Mouse (Mus musculus): ENCODE results near the gene Usp49. TPM values are rescaled to one million over a fixed set of nuclear protein-coding genes. Genes with fewer than 3 reads are reported as not detected.
"Not testable (repeated sequence)": the region's sequence is repeated elsewhere in the genome, so short reads cannot be mapped to it uniquely, and the experiment has no call there.

The Usp49 gene
- total RNA-seq, 2 experiments from 2014 or later, result 23.3 to 26.2 TPM

DNA sequence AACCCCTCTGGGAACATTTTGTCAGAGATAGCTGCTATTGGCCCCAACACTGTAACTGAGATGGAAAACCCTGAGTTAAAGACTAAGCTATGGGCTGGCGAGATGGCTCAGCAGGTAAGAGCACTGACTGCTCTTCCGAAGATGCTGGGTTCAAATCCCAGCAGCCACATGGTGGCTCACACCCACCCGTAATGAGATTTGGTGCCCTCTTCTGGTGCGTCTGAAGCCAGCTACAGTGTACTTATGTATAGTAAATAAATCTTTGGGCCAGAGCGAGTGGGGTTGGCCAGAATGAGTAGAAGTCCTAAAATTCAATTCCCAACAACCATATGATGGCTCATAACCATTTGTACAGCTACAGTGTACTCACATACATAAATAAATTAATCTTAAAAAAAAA, 24.3 kb upstream of the Usp49 start:
- intact Hi-C loops (cut with DNase I), result loop anchor here (10.0 kb wide), 1 partner anchor 221 kb away; the partner anchor contains the start of gene Guca1b
- no peak for DNase-seq

GRCm38 (mm10) chr17:47609182-47609581, 21.3 kb upstream of the Usp49 start:
- intact Hi-C loops (cut with DNase I), result loop anchor here (10.0 kb wide), 1 partner anchor 224 kb away; the partner anchor contains the start of gene Guca1b
- DNase-seq, result no peak

GRCm38 (mm10) chr17:47610849-47611660, 19.4 kb upstream of the Usp49 start, which contains the start of the genes Bysl, Med20 and Gm20517:
Bysl (minus strand) TSS chr17:47611492.
Med20 (plus strand) TSS chr17:47611582.
Gm20517 (plus strand) TSS chr17:47611589.
- DNase-seq, result peak; percentile 97

DNA sequence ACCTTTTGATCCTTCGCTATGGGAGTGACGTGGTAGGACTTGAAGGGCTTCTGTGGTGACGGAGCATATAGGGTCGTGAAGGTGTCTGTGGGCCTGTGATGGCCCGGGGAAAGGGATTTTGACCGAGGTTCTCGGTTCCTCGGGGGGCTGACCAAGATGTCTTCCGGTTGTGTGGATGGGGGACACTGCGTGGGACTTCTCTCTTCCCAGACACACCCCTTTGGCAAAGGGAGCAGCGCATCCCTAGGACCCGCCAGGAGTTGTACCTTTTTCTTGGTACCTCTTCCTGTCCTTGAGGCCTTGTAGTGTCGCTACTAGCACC, 18.9 kb upstream of the Usp49 start:
- DNase-seq, result no peak
- intact Hi-C loops (cut with DNase I), result loop anchor here (5.0 kb wide), 1 partner anchor 66 kb away; no protein-coding TSS in a partner anchor

More at GRCm38 (mm10) chr17:47610849-47611660, 19.4 kb upstream of the Usp49 start, which contains the start of the genes Bysl, Med20 and Gm20517:
- intact Hi-C loops (cut with DNase I), result loop anchor here (5.0 kb wide), 1 partner anchor 66 kb away; no protein-coding TSS in a partner anchor

DNA sequence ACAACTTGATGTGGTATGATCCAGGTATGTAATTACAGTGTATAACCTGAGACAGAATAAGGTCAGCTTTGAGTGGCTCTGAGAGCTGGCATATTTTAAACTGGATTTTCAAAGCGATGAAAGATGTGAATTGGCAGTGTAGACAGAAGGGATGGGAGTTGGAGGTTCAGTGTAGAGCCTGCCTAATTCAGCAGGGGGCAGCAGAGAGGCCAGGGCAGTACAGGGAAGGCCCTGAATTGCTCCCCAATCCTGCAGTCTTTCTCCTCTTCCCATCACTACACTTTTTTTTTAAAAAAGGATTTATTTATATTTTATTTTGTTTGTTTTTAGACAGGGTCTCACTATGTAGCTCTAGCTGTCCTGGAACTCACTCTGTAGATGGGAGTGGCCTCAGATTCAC, 16.5 kb upstream of the Usp49 start:
- intact Hi-C loops (cut with DNase I), result loop anchor here (5.0 kb wide), 1 partner anchor 63 kb away; no protein-coding TSS in a partner anchor
- DNase-seq, result no peak

DNA sequence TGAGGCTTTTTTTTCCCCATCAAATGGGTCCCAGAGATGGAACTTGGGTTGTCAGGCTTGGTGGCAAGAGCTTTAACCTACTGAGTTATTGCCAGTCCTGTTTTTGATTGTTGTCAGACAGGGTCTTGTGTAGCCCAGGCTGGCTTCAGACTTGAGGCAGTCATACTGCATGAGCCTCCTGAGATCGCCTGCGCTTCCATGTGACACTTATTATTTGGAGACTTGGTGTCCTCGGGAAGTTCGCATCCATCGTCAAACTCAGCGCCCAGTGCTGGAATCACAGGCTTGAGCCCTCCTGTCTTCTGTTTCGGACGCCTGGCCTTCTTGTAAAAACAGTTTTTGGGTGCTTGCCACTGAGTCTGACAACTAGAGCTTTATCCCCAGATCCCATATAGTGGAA, 14.4 kb upstream of the Usp49 start:
- intact Hi-C loops (cut with DNase I), result no loop called here
- DNase-seq, result no peak

GRCm38 (mm10) chr17:47616652-47617051, 13.8 kb upstream of the Usp49 start:
- no peak for DNase-seq
- intact Hi-C loops (cut with DNase I), result no loop called here

GRCm38 (mm10) chr17:47617605-47618307, 12.7 kb upstream of the Usp49 start:
- DNase-seq, result no peak
- intact Hi-C loops (cut with DNase I), result no loop called here

DNA sequence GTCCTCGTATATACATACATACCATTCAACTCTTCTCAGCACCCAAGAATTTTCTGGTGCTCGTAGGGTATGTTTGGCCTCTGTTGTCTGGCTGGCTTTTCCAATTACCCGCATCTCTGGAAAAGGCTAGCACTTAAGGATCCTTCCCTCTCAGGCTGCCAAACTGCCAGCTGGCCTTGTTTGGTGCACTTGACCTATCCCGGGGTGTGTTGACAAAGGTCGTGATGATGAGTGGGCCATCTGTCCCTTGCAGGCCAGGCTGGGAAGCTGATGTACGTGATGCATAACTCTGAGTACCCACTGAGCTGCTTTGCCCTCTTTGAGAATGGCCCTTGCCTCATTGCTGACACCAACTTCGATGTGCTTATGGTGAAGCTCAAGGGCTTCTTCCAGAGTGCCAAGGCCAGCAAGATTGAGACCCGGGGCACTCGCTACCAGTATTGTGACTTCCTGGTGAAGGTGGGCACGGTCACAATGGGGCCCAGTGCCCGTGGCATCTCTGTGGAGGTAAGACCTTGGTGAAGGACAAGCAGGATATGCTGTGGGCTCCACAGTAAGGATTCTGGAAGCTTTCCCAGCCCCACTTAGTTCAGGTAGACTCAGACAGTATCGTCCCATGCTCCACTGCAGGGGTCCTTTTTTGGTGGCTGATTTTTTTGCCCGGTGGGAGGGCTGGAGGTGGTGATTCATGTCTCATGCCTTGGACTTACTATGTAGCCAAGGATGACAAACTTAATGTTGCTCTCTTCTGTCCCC, 11.8 kb upstream of the Usp49 start:
- DNase-seq, result no peak
- intact Hi-C loops (cut with DNase I), result no loop called here

DNA sequence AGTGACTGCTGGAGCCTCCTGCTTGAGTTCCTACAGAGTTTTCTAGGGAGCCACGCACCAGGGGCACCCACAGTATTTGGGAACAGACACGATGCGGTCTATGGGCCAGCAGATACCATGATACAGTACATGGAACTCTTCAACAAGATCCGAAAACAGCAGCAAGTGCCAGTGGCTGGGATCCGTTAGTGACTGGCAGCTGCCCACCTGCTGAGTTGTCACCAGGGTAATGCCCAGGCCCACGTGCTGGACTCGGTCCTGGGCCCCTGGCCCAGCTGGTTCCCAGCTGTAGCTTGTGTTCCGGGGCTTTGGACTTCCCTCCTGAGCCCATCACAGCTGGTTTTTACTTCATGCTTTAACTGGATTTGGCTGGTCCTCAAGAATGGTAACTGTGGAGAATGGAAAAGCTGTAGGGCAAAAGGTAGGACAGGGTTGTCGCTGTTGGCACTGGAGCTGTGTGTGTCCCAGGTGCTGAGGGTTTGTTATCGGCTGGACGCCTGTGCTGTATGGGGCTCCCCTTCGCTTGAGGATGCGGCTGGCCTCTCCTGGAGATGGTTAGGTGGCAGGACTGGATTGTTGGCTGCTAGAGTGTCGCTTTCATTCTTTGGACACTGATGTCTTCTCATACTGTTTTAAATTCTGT, 7.5 kb upstream of the Usp49 start:
- DNase-seq, result no peak
- intact Hi-C loops (cut with DNase I), result no loop called here

GRCm38 (mm10) chr17:47624572-47624971, 5.9 kb upstream of the Usp49 start:
- DNase-seq; intact Hi-C loops (cut with DNase I): not testable (repeated sequence)

DNA sequence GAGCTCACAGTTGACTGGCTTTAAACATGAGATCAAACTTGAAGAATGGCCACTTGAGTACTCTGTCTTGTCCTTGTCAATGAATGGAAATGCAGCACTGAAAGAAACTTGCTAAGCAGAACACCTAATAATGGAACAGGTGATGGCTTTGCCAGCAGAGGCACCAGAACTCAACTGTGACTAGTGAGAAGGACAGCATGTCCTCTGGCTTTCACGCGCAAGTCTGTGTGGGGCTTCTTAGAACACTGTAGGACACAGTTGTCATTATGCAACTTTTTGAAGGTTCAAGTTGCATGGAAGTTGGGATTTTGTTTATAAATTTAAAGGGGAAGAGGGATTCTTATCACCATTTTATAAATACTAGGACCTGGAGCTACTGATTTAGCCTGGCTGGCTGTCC, 5.4 kb upstream of the Usp49 start:
- no peak for DNase-seq
- intact Hi-C loops (cut with DNase I), result no loop called here

DNA sequence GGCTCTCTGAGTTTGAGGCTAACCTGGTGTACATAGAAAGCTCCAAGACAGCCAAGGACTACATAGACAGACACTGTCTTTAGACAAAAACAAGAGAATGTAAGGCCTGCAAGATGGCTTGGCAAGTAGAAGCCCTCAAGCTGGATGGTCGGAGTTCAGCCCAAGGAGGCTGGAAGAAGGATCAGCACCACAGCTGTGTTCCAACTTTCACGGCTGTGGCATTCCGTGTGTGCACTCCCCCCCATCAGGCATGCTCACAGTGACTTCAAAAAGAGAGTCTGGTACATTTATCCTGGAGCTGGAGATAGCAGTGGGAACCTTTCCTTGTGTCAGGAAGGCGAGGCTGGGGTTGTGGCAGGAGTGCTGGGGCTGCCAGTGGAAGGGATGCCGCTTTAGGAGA, 4.5 kb upstream of the Usp49 start:
- intact Hi-C loops (cut with DNase I), result no loop called here
- DNase-seq, result no peak

DNA sequence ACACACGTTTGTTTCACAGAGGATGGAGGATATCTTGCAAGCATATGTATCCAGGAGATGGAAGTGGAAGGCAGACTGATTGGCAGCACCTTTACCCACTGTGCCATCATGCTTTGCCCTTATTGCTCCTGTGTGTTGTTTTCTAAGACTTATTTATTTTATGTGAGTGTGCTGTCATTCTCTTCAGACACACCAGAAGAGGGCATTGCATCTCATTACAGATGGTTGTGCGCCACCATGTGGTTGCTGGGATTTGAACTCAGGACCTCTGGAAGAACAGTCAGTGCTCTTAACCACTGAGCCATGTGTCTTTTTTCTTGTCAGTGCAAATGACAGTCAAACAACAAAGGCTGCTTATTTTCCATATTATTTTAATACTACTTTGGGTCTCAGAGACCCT, 2.7 kb upstream of the Usp49 start:
- intact Hi-C loops (cut with DNase I), result no loop called here

DNA sequence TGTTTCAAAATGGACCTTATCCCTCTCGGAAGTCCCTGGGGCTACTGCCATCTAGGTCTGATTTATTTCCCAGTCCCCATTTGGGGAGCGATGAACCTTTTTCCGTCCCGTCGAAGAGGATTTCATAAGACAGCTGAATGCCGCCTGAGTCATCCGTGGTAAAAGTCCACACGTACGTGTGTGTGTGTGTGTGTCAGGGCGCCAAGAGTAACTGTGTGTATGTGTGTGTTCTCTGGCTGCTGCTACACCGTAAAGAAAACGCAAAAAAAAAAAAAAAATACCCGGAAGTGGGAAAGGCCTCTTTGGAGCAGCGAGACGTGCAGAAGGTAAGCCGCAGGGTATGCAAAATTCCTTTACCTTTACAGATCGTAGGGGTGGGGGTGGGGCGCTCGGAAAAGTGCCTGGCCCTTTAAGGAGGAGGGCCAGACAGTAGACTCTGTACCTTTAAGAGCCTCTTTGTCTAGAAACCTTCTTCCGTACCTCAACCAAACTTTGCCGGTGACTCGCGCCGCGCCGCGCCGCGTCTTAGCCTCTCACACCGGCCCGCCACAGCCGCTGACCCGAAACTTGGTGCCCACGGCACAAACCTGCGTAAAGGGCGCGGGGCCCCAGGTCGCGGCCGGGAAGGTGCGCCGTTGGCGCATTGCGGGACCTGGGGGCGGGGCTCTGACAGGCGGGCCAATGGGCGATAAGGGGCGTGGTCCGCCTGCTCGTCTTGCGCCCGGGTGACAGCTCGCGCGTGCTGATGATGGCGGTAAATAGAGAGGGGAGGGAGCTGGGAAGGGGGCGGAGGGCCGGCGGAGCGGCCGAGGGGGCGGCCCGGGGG, 1.4 kb upstream of the Usp49 start:
- intact Hi-C loops (cut with DNase I), result no loop called here
- DNase-seq, result peak; percentile 97

More for the DNA sequence above, 2.7 kb upstream of the Usp49 start:
- DNase-seq, result no peak

DNA sequence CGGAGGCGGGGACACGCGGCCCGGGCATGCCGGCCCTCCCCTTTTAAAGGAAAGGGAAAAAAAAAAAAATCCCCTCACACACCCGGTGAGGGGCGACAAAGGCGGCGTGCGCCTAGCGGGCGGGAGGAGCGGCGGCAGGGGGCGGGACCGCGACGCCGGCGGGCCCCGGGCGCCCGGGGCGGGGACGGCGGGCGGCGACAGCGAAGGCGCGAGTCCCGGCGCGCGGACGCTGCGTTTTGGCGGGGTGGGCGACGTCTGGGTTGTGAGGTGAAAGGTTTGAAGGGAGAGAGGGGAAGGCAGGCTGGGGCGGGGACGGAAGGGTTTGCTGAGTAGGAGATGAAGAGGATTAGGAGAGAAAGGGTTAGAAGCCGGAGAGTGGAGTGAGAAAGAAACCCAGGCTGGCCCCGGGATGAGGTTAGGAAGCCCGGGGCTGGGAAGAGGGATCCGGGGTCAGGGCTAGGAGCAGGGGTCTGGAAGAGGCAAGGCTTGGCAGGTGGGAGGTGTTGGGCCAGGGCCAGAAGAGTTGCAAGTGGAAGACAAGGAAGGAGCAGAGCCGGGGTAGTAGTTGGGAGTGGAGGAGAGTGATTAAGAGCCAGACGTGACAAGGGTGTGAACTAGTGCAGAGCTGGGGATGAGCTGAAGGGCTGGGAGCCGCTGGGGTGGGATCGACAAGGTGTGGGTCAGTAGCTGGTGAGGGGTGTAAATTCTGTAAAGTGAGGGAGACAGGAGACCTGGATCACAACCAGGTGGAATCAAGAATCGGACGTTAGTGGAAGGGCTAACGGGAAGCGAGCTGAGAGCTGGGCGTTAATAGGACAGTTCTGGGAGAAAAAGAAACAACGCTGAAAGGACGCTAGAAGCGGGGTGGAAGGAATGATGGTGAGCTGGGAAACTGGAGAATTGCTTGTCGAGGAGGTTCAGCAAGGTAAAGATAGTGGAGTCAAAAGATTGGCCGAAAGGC, 493 bp upstream of the Usp49 start:
- DNase-seq, result peak; percentile 64
- intact Hi-C loops (cut with DNase I), result no loop called here

DNA sequence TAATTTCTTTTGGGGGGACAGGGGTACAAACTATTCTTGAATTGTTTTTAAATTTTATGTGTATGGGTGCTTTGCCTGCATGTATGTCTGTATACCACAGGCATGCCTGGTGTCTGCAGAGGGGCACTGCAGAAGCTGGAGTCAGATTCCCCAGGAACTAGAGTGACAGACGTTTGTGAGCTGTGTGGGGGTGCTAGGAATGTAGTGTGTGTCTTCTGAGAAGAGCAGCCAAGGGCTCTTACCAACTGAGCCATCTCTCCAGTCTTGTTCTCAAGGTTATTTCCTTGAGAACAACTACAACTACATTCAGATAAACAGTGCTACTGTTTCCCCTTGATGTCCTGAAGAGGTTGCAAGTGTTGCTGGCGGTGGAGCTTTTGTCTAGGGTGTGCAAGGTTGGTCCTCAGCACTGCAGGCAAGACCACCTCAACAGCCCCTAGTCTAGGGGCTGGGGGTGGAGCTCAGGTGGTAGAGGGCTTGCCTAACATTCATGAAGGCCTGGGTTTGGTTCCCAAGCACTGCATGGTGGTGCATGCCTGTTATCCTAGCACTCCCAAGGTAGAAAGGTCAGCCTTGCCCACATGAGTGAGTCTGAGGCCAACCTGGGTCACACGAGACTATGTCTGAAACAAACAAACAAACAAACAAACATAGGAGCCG, 1.8 kb downstream of the Usp49 start:
- intact Hi-C loops (cut with DNase I), result no loop called here

More for the DNA sequence above, 1.8 kb downstream of the Usp49 start:
- no peak for DNase-seq
